Mouse (Mus musculus) midbrain, embryonic 15.5 days (tissue): ENCODE data around the gene Glcci1. TPM values are rescaled to one million over a fixed set of nuclear protein-coding genes. Genes with fewer than 3 reads are reported as not detected.

Experiments
- ATAC-seq: fragments of 200-750 bp; cut with Nextera tagmentation; replicated peaks from 2 replicates; pipeline ENCODE4 v1.8.0; 2017; ENCODE audit warnings: moderate TSS enrichment
- H3K27ac ChIP-seq: fragments of 300-500 bp; sonication (generic); 2 replicates; pipeline ENCODE4 v1.5.1; 2015; ENCODE audit warnings: mild to moderate bottlenecking, inconsistent platforms
- H3K27me3 ChIP-seq: fragments of 300-500 bp; sonication (generic); replicated peaks from 2 replicates; pipeline ENCODE4 v1.6.1; 2015; ENCODE audit warnings: inconsistent platforms
- H3K36me3 ChIP-seq: fragments of 300-500 bp; sonication (generic); replicated peaks from 2 replicates; pipeline ENCODE4 v1.6.1; 2015; ENCODE audit warnings: inconsistent platforms
- H3K4me1 ChIP-seq: fragments of 300-500 bp; sonication (generic); 2 replicates; pipeline ENCODE4 v1.6.1; 2015; ENCODE audit warnings: inconsistent platforms
- H3K4me2 ChIP-seq: fragments of 300-500 bp; sonication (generic); 2 replicates; pipeline ENCODE4 v1.6.1; 2015; ENCODE audit warnings: inconsistent platforms, mild to moderate bottlenecking, moderate library complexity
- H3K4me3 ChIP-seq: fragments of 300-500 bp; sonication (generic); 2 replicates; pipeline ENCODE4 v1.5.1; 2015; ENCODE audit warnings: mild to moderate bottlenecking, inconsistent platforms
- H3K9ac ChIP-seq: fragments of 300-500 bp; sonication (generic); 2 replicates; pipeline ENCODE4 v1.6.1; 2015; ENCODE audit warnings: mild to moderate bottlenecking, inconsistent platforms
- H3K9me3 ChIP-seq: fragments of 300-500 bp; sonication (generic); 2 replicates; pipeline ENCODE4 v1.6.1; 2016; ENCODE audit warnings: inconsistent platforms
- WGBS: fragments of 180-500 bp; shearing (Covaris S2); methylation state at CpG from one replicate; pipeline ENCODE4 v1.1.7; 2015; ENCODE audit warnings: mixed read lengths; 5-methylcytosine and 5-hydroxymethylcytosine counted together
- polyA plus RNA-seq: library from polyadenylated mRNA; unstranded; fragments of >200 nt; fragmentation: Nextera tagmentation; extraction: Ambion mirVana; gene quantifications from 2 replicates; pipeline ENCODE4 v1.2.1, GENCODE M21; 2015

Glcci1 gene
- polyA plus RNA-seq, 1 experiment from 2014 or later, result 7.6 TPM

DNA sequence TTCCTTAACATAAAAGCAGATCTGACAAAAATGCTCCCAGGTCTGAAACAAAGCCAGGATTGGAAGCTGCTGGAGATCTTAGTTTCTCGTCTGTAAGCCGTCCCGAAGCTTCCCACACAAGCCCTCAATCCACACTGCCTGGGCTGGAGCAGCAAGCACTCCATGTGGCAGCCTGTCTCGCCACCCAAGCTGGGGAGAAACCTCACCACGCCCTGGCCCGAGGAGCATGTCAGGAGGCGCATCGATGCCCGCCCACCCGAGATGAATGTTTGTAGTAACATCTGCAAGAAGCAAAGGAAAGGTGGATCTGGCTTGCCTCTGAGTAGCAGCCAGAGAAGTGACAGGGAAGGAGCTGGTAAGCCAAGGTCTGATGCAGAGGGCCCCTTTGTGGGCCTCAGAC lies 135.3 kb downstream of the Glcci1 start:
- WGBS, result 84% methylated on average over 10 of the region's 10 CpGs
- Histone ChIP-seq H3K4me1 (no peaks in the 10 kb centered on the region), H3K36me3 (no peaks in the 10 kb centered on the region), H3K4me2 (no peak overlapping the region), H3K4me3 (no peak overlapping the region), H3K9me3 (no peaks in the 10 kb centered on the region), H3K27ac (no peak overlapping the region), H3K27me3 (no peaks in the 10 kb centered on the region), H3K9ac (no peak overlapping the region)
- no peak for ATAC-seq

DNA sequence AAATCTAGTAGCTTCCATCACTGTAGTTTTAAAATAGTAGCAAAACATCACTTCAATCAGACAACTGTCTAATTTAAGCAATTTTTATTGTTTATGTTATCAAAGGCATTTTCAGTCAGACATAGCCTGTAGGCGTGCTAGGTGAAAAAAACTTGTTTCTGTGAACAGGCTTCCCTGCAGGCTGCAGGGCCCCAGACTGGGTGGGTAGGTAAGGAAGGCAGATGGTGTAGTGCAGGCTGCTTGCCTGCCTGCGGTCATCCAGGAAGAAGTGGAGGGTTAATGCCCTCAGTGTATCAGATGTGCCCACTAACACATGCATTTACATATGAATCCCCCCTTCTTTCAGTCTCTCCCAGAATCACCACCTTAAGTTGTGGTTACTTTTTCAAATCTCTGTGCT lies 136.3 kb downstream of the Glcci1 start:
- Histone ChIP-seq H3K4me2 (no peak overlapping the region), H3K4me1 (no peaks in the 10 kb centered on the region), H3K9ac (no peak overlapping the region), H3K27me3 (no peaks in the 10 kb centered on the region), H3K27ac (no peak overlapping the region), H3K4me3 (no peak overlapping the region), H3K9me3 (no peaks in the 10 kb centered on the region), H3K36me3 (no peaks in the 10 kb centered on the region)
- ATAC-seq, result no peak
- WGBS, result 35% methylated on average over 2 of the region's 2 CpGs
